Mouse (Mus musculus): Measurements from ENCODE around the gene Rad23a. TPM values are rescaled to one million over a fixed set of nuclear protein-coding genes. Genes with fewer than 3 reads are reported as not detected.
A peak's percentile ranks its signal among the peaks of the same experiment; 100 is the strongest.

Rad23a gene
- total RNA-seq, 2 experiments from 2014 or later: 57.0 to 60.1 TPM

DNA sequence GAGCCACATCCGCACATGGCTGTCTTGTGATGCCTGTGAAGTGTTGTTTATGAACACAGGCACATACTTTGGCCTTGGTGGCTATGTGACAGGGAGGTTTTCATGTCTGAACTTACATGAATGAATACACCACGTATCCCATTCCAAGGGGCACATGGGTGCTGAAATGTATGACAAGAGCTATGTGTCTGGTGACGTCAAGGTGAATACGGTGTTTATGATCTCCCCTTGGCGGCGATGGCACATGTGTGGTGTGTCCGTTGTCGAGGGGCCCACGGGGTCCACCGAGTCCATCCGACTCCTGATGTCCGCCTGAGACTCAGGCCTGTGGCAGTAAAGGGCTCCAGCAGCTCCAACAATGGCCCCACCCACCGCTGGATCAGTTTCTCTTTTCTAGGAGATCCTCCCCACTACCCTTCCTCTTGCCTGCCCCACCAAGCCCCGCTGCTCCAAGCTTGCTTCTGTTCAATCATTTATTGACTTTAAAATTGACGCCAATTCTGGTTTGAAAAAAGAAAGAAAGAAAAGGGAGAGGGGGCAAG, 43.1 kb downstream of the Rad23a start:
- DNase-seq (ENCODE audit: extremely low spot score in 1 of 2, low spot score in 2 of 2): peak in 1 of 2 experiments; percentile 34
- intact Hi-C loops (cut with DNase I): no loop called here

DNA sequence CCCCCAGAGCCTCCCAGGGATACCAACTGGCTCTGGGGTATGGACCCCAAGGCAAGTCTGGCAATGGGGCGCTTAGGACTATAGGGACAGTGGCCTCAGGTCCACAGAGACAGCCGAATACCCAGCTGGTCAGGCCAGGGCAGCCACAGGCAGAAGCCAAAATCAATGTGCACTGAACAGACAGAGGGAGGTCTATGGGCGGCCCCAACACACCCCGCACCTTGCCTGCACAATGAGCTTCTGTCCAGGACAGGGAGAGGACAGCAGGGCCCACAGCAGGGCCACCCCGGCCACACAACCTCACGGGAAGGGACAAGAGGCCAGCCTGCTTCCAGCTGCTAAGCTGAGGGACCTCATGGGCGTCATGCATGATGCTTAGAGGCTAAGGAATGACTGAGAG, 46.0 kb downstream of the Rad23a start:
- intact Hi-C loops (cut with DNase I): no loop called here
- DNase-seq (ENCODE audit: extremely low spot score in 1 of 2, low spot score in 2 of 2): peak in 1 of 2 experiments; percentile 59

DNA sequence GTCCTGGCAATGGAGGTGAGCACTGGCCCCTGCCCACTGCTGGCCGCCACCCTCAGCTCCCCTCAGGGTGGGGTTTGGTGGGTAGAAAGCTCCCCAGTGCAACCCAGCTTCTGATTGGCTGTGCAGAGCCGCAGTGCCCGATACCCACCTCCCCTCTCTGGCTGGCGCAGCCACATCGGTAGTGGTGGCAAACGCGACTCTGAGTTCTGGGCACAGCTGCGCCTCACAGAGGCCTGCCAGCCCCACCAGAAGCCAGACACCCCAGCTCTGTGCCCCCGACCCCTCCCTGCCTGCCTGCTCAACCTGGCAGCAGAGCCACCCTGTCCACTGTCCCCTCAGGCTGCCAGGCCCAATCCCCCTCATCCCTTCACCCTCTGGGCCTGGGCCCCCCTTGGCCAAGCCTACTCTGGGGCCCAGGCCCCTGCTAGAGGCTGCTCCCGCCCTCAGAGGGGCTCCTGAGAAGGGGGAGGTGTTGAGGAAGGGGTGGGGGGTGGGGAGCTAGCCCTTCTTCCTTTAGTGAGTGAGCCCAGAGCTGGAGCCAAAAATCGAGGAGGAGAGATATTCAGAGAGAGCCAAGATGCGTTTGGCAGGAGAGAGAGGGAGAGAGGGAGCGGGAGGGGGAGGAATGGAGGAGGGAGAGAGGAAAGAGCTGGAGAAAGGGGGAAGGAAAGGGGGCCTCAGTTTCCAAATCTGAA, 46.5 kb downstream of the Rad23a start:
- intact Hi-C loops (cut with DNase I): no loop called here
- peak; percentile 76 to 84 for DNase-seq (ENCODE audit: extremely low spot score in 1 of 2, low spot score in 2 of 2)

DNA sequence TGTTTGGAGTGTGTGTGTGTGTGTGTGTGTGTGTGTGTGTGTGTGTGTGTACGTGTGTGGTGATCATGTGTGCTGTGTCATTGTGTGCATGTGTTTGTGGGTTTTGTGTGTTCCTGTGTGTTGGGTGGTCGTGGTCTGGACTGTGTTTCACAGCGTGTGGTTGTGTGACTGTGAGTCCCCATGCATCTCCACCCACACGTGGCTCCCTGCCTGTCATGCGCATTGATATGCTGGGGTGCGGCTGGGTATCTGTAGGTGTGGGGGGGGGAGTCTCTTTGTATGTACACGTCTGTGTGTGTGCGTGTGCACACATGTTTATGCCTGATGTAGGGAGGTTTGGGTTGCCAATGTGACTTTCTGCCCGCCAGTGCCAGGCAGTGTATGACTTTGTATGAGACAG, 47.3 kb downstream of the Rad23a start:
- peak in 1 of 2 experiments; percentile 52 for DNase-seq (ENCODE audit: extremely low spot score in 1 of 2, low spot score in 2 of 2)
- intact Hi-C loops (cut with DNase I): no loop called here

DNA sequence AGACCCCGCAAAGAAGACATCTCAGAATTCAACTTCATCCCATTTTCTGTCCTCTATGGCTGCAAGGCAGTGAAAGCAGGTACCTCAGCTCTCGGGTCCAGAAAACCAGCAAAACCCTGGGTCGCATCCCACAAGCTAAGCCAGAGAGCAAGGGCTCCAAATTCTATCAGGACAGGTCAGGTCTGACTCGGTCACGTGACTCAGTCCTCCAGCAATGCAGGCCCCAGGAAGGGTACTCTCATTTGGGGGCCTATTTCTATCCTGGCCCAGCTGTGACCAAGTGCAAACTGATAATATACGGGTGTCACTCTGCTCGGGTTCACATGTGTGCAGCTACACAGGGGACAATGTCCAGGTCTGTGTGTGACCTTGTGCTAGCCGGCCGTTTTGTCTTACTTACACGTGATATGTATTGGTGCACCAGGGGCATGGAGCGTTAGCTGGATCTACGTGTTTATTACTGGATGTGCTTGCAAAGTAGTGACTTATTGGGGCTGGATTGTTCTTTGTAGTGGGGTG, 48.0 kb downstream of the Rad23a start:
- DNase-seq (ENCODE audit: extremely low spot score in 1 of 2, low spot score in 2 of 2): no peak
- intact Hi-C loops (cut with DNase I): no loop called here

DNA sequence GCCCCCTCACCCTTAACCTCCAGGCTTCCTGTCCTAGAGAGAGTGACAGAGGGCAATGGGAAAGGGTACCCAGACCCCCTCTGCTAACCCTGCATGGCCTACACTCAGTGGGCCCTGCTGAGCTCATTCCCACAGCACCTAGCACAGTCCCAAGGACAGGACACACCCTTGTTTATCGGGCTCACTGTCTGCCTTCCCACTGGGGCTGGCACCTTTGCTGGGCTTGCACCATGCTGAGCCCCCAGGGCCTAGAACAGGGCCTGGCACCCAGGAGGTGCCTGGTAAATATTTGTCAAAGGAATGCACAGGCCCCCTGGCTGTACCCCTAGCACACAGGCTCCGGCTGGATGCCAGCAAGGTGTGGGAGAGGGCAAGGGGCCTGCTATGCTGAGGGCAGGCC, 49.9 kb downstream of the Rad23a start:
- intact Hi-C loops (cut with DNase I): no loop called here
- no peak for DNase-seq (ENCODE audit: extremely low spot score in 1 of 2, low spot score in 2 of 2)

DNA sequence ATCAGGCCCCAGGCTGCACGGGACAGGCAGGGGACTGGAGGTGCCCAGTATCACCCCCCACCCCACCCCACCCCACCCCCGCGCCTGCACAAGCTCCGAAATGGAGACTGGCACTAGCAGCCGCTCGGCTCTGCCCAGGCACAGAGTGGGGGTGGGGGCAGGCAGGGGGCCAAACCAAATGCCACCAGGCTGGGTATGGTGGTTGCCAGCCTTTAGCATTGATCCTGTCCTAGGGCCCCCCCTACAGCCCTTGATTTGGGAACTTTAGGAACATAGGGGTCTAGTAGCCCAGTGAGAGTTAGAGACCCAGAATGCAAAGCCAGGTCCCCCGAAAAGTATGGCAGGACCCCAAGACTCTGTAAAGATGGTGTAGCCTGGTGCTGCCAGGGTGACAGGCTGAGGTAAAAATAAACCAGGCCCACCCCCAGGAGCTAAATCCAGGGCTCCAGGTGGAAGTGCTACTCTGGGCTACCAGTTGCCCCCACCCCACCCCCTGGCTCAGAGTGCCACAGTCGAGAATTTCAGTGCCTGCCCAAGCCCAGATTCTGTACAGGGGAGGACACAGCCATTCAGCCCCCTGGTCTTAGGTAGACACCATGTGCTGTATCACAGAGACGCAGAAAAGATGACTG, 50.5 kb downstream of the Rad23a start:
- intact Hi-C loops (cut with DNase I): no loop called here

DNA sequence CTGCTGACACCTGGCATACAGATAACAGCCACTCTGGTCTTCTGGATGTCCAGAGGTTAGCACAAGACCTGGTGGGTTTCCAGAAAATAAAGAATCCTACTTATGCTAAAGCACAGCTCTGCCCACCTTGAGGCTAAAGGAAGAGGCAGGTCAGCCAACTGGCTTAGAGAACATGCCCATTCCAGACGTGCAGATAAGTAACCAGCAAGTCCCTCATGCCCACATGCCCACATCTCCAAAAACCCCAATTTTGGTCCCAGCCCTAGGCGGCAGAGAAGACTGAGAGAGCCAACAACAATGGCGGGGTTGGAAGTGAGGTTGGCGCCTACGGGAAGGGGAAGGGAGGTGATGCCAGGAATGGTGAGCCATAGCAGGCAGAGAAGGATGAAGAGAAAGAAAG, 51.1 kb downstream of the Rad23a start:
- intact Hi-C loops (cut with DNase I): no loop called here
- no peak for DNase-seq (ENCODE audit: extremely low spot score in 1 of 2, low spot score in 2 of 2)

More for the DNA sequence above, 50.5 kb downstream of the Rad23a start:
- DNase-seq (ENCODE audit: extremely low spot score in 1 of 2, low spot score in 2 of 2): peak in 1 of 2 experiments; percentile 61

DNA sequence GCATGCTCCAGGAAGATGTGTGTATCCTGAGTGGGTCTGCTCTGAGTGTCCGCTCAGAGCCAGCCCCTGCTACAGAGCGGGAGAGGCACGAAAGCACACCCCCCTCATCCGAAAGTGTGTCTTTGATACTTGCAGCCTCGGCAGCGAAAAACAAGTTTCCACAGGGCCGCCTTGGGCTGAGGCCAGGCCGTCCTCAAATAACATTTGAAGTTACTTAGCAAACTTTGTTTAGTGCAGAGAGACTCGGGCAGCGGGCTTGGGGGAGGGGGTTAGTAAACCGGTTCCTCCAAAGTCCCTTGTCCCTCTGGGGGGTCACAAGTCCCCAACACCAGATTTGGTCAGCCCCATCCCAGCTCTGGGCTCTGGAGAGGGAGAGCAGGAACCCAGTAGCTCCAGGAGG, 51.6 kb downstream of the Rad23a start:
- peak in 1 of 2 experiments; percentile 81 for DNase-seq (ENCODE audit: extremely low spot score in 1 of 2, low spot score in 2 of 2)
- intact Hi-C loops (cut with DNase I): no loop called here

DNA sequence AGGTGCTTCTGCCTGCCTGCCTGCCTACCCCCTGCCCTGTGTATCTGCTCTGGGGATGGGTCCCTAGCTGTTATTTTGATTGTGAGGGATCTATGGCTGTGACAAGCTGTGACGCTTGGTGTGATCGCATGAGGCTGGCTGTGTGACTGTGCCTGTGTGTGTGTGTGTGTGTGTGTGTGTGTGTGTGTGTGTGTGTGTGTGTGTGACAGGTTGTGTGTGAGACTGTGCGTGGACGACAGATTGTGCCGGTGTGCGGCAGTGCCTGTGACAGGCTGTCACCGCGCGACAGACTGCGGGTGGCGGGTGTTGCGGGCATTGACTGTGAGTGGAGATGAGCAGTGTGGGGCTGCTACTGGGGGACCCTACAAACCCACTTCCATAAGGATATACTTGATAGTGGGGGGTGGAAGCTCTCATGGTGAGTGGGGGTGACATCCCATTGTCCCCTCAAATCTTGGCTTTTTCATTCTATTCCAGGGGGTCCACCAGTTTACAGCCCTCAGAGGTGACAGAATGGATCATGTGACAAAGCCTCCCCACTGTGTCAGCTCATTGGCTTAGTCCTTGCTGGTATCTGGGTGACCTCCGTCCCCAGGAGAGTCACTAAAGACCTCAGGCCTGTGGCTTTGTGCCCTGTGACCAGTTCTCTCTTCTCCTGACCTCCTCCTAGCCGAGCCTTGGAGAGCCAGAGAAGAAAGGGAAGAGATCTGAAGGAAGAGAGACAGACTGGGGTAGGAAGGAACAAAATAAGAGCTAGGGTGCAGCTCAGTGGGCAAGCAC, 52.8 kb downstream of the Rad23a start:
- intact Hi-C loops (cut with DNase I): no loop called here
- peak in 1 of 2 experiments; percentile 68 for DNase-seq (ENCODE audit: extremely low spot score in 1 of 2, low spot score in 2 of 2)

DNA sequence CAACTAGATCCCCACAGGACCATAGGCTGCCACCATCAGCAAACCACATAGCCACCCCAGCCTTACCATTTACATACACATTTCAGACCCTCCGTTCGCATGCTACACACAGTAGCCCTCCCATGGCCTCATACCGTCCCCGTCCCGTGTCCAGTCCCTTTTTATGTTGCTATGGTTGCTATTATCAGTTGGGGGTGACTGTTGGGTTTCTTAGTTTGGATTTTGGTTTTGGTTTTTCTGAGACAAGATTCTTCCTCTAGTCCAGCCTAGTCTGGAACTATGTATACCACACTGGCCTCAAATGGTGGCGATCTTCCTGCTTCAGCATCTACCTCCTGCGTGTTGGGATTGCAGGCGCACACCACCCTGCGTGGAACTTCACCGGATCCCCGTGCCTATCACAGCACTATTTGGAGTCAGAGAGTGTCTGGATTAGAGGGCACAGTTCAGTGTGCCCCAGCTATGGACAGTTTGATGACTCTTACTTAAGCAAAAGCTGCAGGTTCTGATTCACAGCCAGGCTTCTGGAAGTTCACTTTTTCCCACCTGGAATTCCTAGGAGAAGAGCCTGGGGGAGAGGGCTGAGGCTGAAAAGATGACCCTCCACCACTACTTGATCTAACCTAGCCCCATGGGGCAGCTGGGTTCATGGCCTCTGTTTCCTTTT, 53.5 kb downstream of the Rad23a start:
- intact Hi-C loops (cut with DNase I): no loop called here
- no peak for DNase-seq (ENCODE audit: extremely low spot score in 1 of 2, low spot score in 2 of 2)

DNA sequence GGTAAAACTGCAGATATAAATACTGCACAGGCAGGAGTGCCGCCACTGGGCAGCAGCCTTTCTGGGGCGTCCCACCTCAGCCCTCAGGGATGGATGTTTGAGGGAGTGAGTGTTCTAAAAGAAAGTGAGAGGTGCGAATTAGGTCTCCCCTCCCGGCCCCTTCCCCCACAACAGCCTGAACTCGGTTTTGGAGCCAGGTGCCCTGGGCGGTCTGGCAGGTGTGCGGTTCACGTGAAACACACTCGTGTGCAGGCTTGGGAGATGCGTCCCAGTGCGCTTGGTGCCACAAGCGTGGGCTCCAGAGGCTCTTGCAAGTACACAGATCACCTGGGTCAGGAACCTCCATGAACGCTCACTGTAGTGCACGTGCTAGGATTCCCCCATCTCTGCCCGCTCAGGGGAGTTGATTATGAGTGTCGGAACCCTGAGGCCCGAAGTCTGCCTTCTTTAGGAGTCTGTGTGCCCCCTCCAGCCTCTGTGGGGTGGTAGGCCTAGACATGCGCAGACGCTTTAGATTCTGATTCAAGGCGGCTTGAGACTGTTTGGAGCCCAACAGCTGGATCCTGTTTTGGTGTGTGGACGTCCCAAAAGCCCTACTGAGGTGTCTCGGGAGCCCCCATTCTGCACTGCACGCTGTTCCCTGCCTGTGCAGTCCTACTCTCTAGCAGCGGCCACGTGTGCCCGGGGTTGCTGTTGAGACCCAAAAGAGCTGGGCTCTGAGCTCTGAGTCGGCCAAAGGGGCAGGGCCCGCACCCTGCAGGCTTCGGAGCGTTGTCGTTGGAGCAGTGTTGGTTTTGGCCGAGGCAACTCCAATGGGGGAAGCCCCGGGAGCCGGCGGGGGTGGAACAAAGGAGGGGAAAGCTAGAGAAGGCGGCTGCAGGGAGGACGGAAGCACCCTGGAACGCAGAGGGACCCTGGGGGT, 54.4 kb downstream of the Rad23a start:
- intact Hi-C loops (cut with DNase I): no loop called here
- peak in 1 of 2 experiments; percentile 86 for DNase-seq (ENCODE audit: extremely low spot score in 1 of 2, low spot score in 2 of 2)

DNA sequence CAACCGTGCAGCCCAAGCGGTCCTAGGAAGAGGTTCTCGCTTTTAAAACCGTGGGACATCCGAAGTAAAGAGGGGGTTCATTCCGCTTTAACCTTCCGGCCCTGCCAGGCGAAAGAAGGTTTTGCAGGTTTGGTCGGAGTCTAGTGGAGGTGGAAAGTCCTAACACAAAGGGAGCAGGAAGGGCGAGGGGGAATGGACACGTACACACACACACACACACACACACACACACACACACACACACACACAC, 55.0 kb downstream of the Rad23a start:
- intact Hi-C loops (cut with DNase I): no loop called here
- DNase-seq (ENCODE audit: extremely low spot score in 1 of 2, low spot score in 2 of 2): no peak

DNA sequence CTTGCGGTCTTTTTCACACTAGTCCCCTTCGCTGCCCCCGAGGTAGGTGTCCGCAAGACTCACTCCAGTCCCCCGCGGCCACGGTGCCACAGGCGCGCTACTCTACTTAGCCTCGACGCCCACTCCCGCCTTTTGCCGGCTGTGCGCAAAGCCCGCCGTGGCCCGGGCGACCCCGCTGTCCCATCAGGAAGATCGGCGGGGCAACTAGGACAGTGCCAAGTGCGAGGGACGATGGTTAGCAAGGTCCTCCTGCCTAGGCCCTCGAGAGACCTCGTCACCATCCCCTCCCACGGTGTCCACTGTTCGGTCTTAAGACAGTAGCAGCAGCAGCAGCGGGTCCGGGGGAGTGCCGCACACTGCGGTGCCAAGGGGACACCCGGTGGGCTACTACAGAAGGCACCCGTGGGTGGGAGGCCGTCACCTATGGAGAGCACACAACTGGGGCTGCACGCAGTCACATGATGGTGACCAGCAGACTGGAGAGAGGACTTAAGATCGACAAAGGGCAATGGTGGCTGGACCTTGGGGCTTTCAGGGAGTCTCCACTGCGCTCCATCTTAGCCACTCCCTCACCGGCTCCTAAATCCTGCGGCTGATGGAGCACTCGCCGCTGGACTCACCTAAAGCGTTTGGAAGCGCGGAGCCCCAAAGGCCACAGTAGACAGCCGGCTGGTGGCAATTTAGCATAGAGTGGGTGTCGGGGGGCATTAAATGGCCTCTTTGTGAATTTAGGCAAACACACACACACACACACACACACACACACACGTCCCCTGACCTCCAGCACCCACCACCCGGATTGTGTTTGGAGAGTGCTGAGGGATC, 55.6 kb downstream of the Rad23a start:
- intact Hi-C loops (cut with DNase I): no loop called here
- peak in 1 of 2 experiments; percentile 56 for DNase-seq (ENCODE audit: extremely low spot score in 1 of 2, low spot score in 2 of 2)

Data from left cerebral cortex, postnatal 10 days (tissue).